Mouse (Mus musculus) E14TG2a.4 (cell line): ENCODE results near the gene Slc45a2.

Source experiments
- H3K27me3 ChIP-seq: 2 replicates; pipeline ENCODE4 v1.6.1; 2014; ENCODE audit warnings: low read length, control low read depth; ENCODE audit not compliant: insufficient read depth
- H3K36me3 ChIP-seq: 2 replicates; pipeline ENCODE4 v1.6.1; 2014; ENCODE audit warnings: low read length, control low read depth; ENCODE audit not compliant: insufficient read depth
- H3K4me1 ChIP-seq: replicated peaks from 2 replicates; pipeline ENCODE4 v1.6.1; 2014; ENCODE audit warnings: low read depth, low read length, control low read depth
- H3K4me3 ChIP-seq: replicated peaks from 2 replicates; pipeline ENCODE4 v1.5.1; 2014; ENCODE audit warnings: mild to moderate bottlenecking, low read length
- H3K9me3 ChIP-seq: 2 replicates; pipeline ENCODE4 v1.6.1; 2014; ENCODE audit warnings: low read length, control low read depth
- CTCF ChIP-seq: conservative IDR thresholded peaks from 2 replicates; pipeline ENCODE4 v1.5.1; 2014; ENCODE audit warnings: low read length
- NANOG ChIP-seq: IDR thresholded peaks from 2 replicates; pipeline ENCODE4 v1.6.1; 2014; ENCODE audit warnings: borderline replicate concordance, low read length, mixed read lengths
- POU5F1 ChIP-seq: IDR thresholded peaks from 2 replicates; pipeline ENCODE4 v1.6.1; 2014; ENCODE audit warnings: low read length, borderline replicate concordance

Slc45a2 gene

GRCm38 (mm10) chr15:10990411-10990810, 10.1 kb upstream of the Slc45a2 start:
- peaks cover 27% of the 10 kb centered on the region for H3K36me3 ChIP-seq

GRCm38 (mm10) chr15:10991566-10991965, 9.0 kb upstream of the Slc45a2 start:
- Histone ChIP-seq H3K36me3 (peaks cover 30% of the 10 kb centered on the region), H3K4me1 (peaks cover 18% of the 10 kb centered on the region), H3K27me3 (no peaks in the 10 kb centered on the region), H3K9me3 (no peaks in the 10 kb centered on the region), H3K4me3 (no peak overlapping the region)
- no peak for TF ChIP-seq POU5F1
- no peak for TF ChIP-seq NANOG
- no peak for TF ChIP-seq CTCF

More at GRCm38 (mm10) chr15:10990411-10990810, 10.1 kb upstream of the Slc45a2 start:
- Histone ChIP-seq H3K4me1 (peaks cover 28% of the 10 kb centered on the region), H3K27me3 (no peaks in the 10 kb centered on the region), H3K9me3 (no peaks in the 10 kb centered on the region), H3K4me3 (no peak overlapping the region)
- TF ChIP-seq CTCF (no peak), NANOG (no peak), POU5F1 (no peak)

DNA sequence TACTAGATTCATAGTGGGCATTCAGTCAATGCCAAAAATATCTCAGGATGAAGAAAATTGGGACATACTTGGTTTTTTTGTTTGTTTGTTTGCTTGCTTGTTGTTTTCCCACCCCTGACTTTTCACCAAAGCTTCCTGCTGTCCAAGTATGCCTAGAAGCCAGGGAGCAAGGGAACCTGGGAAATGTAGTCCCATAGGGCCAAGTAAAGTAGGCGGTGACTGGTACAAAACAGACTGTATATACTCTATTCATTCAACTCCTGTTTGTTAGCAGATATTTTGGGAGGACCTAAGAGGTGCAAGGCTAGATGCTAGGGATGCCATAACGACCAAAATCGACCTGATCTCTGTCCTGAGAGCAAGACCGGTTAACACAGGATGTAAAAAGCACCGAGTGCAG, 689 bp upstream of the Slc45a2 start:
- Histone ChIP-seq H3K9me3 (no peaks in the 10 kb centered on the region), H3K27me3 (no peaks in the 10 kb centered on the region), H3K4me1 (peaks cover 10% of the 10 kb centered on the region; the same call in 1 of the 2 replicates), H3K4me3 (no peak overlapping the region), H3K36me3 (peaks cover 14% of the 10 kb centered on the region)
- TF ChIP-seq CTCF (no peak), POU5F1 (no peak), NANOG (no peak)

GRCm38 (mm10) chr15:11003791-11004190, 3.3 kb downstream of the Slc45a2 start:
- Histone ChIP-seq H3K4me1 (peaks cover 10% of the 10 kb centered on the region; the same call in 1 of the 2 replicates), H3K4me3 (no peak overlapping the region), H3K27me3 (no peaks in the 10 kb centered on the region), H3K36me3 (no peaks in the 10 kb centered on the region), H3K9me3 (no peaks in the 10 kb centered on the region)
- TF ChIP-seq POU5F1 (no peak), CTCF (no peak)

DNA sequence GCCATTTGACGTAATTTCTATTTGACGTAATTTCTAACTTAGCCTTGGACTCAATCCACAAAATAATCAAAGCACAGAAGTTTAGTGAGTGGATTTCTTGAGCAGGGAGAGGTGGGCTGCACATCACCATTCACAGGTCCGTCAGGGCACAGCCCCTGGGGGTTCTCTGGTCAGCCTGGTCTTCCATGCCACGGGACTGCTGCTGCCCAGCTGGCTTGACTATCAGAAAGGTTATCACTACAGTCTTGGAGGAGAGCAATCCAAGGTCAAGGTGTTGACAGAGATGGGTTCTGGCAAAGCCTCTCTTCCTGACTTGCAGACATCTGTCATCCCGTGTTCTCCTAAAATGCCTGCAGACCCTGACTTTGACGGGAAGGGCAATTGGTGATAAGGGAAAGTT, 4.1 kb downstream of the Slc45a2 start:
- no peak for TF ChIP-seq NANOG
- no peak for TF ChIP-seq POU5F1
- no peak for TF ChIP-seq CTCF
- H3K4me3 ChIP-seq: no peak overlapping the region
- H3K36me3 ChIP-seq: no peaks in the 10 kb centered on the region
- peaks cover 10% of the 10 kb centered on the region; the same call in 1 of the 2 replicates for H3K4me1 ChIP-seq
- H3K9me3 ChIP-seq: no peaks in the 10 kb centered on the region
- H3K27me3 ChIP-seq: no peaks in the 10 kb centered on the region

DNA sequence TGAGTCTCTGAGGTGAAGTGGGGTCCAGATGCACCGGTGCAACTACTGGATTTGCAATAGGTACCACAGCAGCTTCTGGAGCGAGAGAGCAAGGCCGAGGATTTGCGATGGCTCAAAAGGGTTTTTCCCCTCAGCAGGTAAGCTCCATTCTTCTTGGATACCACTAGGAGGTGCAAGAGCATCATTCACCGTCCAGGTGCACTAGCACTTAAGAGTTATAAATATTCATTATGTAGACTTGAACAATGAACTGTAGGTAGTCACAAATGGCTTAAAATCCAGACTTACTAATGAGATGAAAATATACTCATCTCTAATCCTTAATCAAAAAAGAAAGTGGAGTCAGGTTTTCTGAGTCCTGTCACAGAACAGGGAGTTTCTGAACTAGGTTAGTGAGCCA, 8.2 kb downstream of the Slc45a2 start:
- Histone ChIP-seq H3K4me1 (no peaks in the 10 kb centered on the region), H3K4me3 (no peak overlapping the region), H3K27me3 (no peaks in the 10 kb centered on the region), H3K36me3 (no peaks in the 10 kb centered on the region), H3K9me3 (no peaks in the 10 kb centered on the region; the same call in 1 of the 2 replicates)
- TF ChIP-seq POU5F1 (no peak), NANOG (no peak), CTCF (peak; percentile 27)

GRCm38 (mm10) chr15:11010976-11011548, 10.5 kb downstream of the Slc45a2 start:
- H3K27me3 ChIP-seq: no peaks in the 10 kb centered on the region
- H3K36me3 ChIP-seq: no peaks in the 10 kb centered on the region
- H3K4me3 ChIP-seq: no peak overlapping the region
- H3K9me3 ChIP-seq: no peaks in the 10 kb centered on the region; the same call in 1 of the 2 replicates
- no peak for TF ChIP-seq POU5F1
- TF ChIP-seq NANOG: no peak
- no peak for TF ChIP-seq CTCF
- H3K4me1 ChIP-seq: no peaks in the 10 kb centered on the region

DNA sequence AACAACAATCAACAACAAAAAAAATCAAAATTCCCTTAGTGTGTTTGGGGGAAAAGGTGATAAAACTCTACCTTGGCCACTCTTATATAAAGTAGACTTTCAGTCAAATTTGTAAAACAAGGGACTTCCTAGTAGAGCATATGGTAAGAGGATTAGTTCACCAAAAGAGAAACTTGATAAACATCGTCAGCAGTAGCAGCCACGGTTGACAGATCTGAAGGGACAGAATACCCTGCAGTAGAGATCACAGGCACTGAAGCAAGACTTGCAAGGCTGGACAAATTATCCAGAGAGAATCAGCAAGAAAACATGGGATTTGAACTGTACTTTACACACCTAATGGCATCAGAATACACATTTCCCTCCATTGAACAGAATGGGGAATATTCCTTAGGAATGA, 14.4 kb downstream of the Slc45a2 start:
- no peak for TF ChIP-seq POU5F1
- no peak for TF ChIP-seq CTCF
- no peak for TF ChIP-seq NANOG
- no peaks in the 10 kb centered on the region; the same call in 1 of the 2 replicates for H3K9me3 ChIP-seq
- no peaks in the 10 kb centered on the region for H3K36me3 ChIP-seq
- no peaks in the 10 kb centered on the region for H3K27me3 ChIP-seq
- peaks cover 12% of the 10 kb centered on the region for H3K4me1 ChIP-seq
- no peak overlapping the region for H3K4me3 ChIP-seq

DNA sequence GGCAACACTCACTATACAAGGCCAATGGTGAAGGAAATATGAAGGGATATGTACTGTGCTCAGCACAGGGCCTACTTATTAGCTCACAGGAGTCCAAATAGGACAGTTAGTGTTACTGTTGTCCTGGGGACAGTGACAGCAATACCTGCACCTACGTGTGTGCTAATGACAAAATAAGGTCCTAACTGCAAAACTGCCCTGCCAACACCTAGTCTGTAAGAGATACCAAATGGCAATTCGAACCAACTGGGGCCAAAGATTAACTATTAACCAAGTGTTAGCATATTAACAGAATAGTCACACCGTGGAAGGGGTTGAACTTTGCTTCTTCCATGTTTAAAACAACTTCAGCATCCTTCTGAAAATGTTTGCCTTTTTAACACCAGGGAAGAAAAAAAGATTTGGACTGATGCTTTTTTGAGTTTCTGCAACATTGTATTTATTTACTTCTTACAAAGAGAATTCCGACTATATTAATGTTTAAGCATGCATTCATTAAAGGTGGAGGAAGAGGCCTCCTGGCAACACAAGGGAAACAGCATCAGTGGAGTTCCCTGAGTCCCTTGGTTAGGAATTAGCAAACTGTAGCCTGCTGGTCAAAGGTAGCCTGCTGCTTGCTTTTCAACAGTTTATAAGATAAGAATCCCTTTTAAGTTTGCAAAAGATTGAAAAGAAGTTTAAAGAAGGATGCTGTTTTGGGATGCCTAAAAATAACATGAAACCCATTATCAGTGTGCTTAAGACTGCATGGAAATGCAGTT, 26.5 kb downstream of the Slc45a2 start:
- TF ChIP-seq POU5F1 (no peak), NANOG (no peak), CTCF (no peak)
- peaks cover 19% of the 10 kb centered on the region for H3K27me3 ChIP-seq

More for the DNA sequence above, 26.5 kb downstream of the Slc45a2 start:
- Histone ChIP-seq H3K4me3 (no peak overlapping the region), H3K9me3 (no peaks in the 10 kb centered on the region), H3K4me1 (no peaks in the 10 kb centered on the region), H3K36me3 (no peaks in the 10 kb centered on the region)
